Mouse (Mus musculus): Measurements from ENCODE around the gene Yjefn3.

- no peak for TF ChIP-seq CTCF (IDR thresholded peaks at IDR 0.05; ENCODE audit: control insufficient read depth, insufficient read depth, insufficient replicate concordance, low read depth, low read length)
- no peak for TF ChIP-seq POLR2A (IDR thresholded peaks at IDR 0.05; ENCODE audit: control insufficient read depth, low read depth, low read length)
These were observed 37.1 kb upstream of the Yjefn3 start for GRCm38 (mm10) chr8:69939633-69940032.

All from testis, adult 2 months (tissue).